Mouse (Mus musculus) E14TG2a.4 (cell line): ENCODE data around the gene Nln.

ENCODE experiments used
- H3K27me3 ChIP-seq: 2 replicates; pipeline ENCODE4 v1.6.1; 2014; ENCODE audit warnings: low read length, control low read depth; ENCODE audit not compliant: insufficient read depth
- H3K36me3 ChIP-seq: 2 replicates; pipeline ENCODE4 v1.6.1; 2014; ENCODE audit warnings: low read length, control low read depth; ENCODE audit not compliant: insufficient read depth
- H3K4me1 ChIP-seq: replicated peaks from 2 replicates; pipeline ENCODE4 v1.6.1; 2014; ENCODE audit warnings: low read depth, low read length, control low read depth
- H3K4me3 ChIP-seq: replicated peaks from 2 replicates; pipeline ENCODE4 v1.5.1; 2014; ENCODE audit warnings: mild to moderate bottlenecking, low read length
- H3K9me3 ChIP-seq: 2 replicates; pipeline ENCODE4 v1.6.1; 2014; ENCODE audit warnings: low read length, control low read depth
- CTCF ChIP-seq: conservative IDR thresholded peaks from 2 replicates; pipeline ENCODE4 v1.5.1; 2014; ENCODE audit warnings: low read length
- NANOG ChIP-seq: IDR thresholded peaks from 2 replicates; pipeline ENCODE4 v1.6.1; 2014; ENCODE audit warnings: borderline replicate concordance, low read length, mixed read lengths
- POU5F1 ChIP-seq: IDR thresholded peaks from 2 replicates; pipeline ENCODE4 v1.6.1; 2014; ENCODE audit warnings: low read length, borderline replicate concordance

Nln gene

DNA sequence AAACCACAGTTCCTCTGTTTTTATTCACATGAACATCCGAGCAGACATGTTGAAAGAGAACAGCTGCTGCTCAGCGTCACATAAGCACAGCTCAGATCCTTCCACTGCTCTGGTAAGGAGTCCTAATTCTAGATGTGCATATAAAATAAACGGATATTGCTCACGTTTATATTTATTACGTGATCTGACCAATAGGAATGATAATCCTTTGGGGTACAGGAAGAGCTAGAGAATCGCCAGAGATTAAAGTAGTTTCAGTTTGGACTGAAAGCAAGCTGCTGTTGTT is 83.8 kb downstream of the Nln start:
- H3K36me3 ChIP-seq: peaks cover 15% of the 10 kb centered on the region
- peaks cover 13% of the 10 kb centered on the region for H3K4me1 ChIP-seq
- no peaks in the 10 kb centered on the region for H3K27me3 ChIP-seq
- no peak overlapping the region for H3K4me3 ChIP-seq
- no peaks in the 10 kb centered on the region for H3K9me3 ChIP-seq
- TF ChIP-seq CTCF (no peak), POU5F1 (no peak), NANOG (no peak)

DNA sequence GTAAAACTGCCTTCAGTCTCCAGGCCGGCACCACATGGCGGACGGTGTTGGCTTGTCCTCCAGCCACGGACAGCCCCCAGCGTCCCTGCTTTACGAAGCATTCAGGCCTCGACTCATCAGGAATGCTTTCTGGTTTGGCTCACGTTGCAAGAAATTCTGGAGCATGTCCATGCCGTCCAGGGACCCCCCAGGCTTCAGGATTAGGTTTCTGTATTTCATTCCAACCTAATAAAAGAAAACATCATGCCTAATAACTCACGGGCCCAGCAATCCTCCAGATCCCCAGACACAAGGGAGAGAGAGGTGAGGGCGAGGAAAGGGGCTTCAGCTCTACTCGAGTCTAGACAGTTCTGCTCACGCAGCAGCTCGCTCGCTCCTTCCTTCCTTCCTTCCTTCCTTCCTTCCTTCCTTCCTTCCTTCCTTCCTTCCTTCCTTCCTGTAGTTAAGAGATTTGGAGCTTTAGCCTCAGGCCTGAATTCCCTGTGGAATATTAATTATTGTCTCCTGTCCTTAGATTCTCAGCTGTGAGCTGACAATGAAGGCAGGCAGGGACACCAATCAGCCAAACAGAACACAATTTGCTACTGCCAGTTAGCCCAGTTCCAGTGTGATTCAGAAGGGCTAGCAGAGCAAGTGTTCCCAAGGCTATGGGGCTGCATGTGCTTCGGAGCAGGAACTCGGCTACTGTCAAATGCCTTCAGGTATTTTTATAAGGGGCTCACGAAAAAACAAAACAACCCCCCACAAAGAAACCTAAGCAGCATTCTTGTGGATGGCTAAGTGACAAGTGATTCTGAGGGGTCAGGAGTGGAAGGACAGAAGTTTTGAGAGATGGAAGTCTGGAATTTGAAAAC is 84.3 kb downstream of the Nln start:
- Histone ChIP-seq H3K4me3 (no peak overlapping the region), H3K4me1 (peaks cover 11% of the 10 kb centered on the region), H3K36me3 (peaks cover 15% of the 10 kb centered on the region), H3K27me3 (no peaks in the 10 kb centered on the region), H3K9me3 (0 out of 2 replicates have a peak, but pooled peaks cover 2% of the 10 kb centered on the region)
- TF ChIP-seq POU5F1 (no peak), CTCF (no peak), NANOG (no peak)

DNA sequence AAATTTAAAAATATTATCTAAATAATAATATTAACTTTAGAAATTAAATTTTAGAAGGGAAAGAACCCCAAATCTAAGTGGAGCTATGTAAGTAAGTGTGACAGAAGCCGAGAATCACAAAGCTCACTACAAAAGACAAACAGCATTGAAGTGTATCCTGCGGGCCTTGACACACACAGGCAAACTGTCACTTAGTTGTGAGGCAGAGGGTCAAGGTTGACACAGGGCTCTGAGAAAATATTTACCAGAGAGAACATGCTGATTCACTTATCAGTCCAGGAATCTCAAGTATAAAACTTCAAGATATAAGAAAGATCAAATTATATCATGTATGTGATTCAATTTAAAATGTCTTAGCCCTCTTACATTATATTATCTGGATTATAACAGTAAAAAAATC is 85.1 kb downstream of the Nln start:
- H3K9me3 ChIP-seq: 0 out of 2 replicates have a peak, but pooled peaks cover 4% of the 10 kb centered on the region
- H3K4me3 ChIP-seq: no peak overlapping the region
- H3K4me1 ChIP-seq: peaks cover 3% of the 10 kb centered on the region; the same call in 1 of the 2 replicates
- peaks cover 11% of the 10 kb centered on the region for H3K36me3 ChIP-seq
- no peaks in the 10 kb centered on the region for H3K27me3 ChIP-seq
- TF ChIP-seq NANOG (no peak), CTCF (no peak), POU5F1 (no peak)

DNA sequence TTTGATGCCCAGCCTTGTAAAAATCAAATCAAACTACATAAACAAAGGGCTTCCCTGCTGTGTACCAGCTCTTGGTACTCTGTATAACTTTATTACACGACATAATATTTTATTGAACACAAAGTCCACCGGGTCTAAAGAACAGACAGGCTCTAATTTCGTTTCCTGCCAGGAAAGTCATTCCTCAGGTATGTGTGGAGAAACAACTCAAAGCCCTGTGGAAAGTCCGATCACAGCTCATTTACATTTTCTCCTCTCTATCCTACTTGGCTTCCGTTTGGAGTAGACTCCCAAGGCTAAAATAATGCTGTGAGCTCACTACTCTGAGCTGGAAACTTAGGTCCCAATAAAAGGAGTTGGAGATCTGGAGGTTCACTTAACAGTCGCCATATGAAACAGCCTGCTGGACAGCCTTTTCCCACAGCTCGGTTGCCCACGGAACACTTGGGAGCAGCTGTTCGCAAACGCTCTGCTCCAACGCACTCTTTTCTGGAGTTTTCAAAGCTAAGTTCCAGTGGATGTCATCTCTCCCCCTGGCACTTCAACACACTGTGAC is 86.0 kb downstream of the Nln start:
- peaks cover 8% of the 10 kb centered on the region for H3K36me3 ChIP-seq

DNA sequence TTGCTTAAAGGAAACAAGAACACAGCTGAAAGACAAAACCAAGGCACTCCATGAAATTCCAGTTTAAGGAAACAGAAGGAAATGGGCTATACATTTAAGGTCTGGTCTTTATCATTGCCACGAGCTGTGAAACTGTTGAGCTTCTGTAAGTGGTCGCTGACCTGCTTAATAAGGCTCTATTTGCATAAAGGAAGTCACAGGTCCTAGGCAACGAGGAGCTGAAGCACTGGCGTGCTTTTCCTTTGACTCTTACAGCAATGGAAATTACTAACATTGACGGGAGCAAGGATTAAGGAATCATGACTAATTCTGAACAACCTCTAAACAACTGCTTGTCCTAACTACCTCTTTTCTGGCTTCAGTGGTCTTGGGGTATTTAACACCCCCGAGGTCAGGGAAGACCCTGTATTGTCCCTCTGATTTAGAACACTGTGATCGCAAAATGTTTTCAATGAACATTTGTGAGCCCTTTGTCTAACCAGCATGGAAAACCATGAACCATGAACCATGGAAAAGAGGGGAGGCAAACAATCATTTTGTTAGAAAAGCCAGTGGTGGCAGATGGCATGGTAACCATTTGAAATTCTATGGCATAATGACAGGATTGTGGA is 90.8 kb downstream of the Nln start:
- H3K9me3 ChIP-seq: 0 out of 2 replicates have a peak, but pooled peaks cover 4% of the 10 kb centered on the region
- TF ChIP-seq NANOG (no peak), CTCF (no peak), POU5F1 (no peak)
- H3K4me3 ChIP-seq: no peak overlapping the region
- H3K36me3 ChIP-seq: peaks cover 5% of the 10 kb centered on the region
- no peaks in the 10 kb centered on the region for H3K27me3 ChIP-seq
- H3K4me1 ChIP-seq: peaks cover 5% of the 10 kb centered on the region; the same call in 1 of the 2 replicates

More for the DNA sequence above, 86.0 kb downstream of the Nln start:
- no peaks in the 10 kb centered on the region for H3K27me3 ChIP-seq
- H3K9me3 ChIP-seq: 0 out of 2 replicates have a peak, but pooled peaks cover 4% of the 10 kb centered on the region
- no peak overlapping the region for H3K4me3 ChIP-seq
- no peak for TF ChIP-seq CTCF
- no peak for TF ChIP-seq NANOG
- no peak for TF ChIP-seq POU5F1
- no peaks in the 10 kb centered on the region for H3K4me1 ChIP-seq

DNA sequence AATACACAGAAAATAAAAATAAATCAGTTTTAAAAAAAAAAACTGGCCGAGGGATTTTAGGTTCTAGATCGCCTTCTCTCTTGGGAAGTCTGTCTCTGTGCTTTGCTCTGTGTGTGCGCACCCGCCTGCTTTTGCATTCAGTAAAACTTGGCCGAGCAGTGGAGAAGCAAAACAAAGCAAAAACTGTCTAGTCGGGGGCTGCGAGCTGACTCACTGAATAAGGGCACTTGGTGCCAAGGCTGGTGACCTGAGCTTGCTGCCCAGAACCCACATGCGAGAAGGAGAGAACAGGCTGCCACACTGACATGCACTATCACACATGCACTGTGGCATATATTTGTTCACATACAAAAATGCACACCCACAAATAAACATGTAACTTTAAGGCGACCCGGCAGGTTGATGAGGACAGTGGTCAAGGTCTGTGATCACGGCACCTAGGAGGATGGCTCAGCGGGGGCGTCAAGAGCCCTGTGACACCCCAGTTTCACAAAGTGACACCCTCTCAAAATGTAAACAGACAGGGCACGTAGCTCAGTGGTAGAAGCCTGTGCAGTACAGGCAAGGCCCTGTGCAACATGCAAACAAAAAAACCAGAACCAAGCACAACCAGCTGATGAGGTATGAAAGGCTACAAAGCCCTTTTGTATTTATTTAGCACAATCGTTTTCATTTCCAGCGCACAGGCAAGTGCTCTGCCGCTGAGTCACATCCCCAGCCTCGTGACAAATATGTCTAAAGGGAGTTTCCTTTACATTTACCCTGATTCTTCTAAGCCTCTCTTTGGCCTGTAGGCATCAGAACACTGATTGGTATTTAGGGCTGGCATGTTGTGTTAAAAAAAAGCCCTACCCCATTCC is 93.9 kb downstream of the Nln start:
- Histone ChIP-seq H3K4me1 (peaks cover 5% of the 10 kb centered on the region; the same call in 1 of the 2 replicates), H3K4me3 (no peak overlapping the region), H3K27me3 (no peaks in the 10 kb centered on the region), H3K36me3 (no peaks in the 10 kb centered on the region), H3K9me3 (0 out of 2 replicates have a peak, but pooled peaks cover 4% of the 10 kb centered on the region)
- TF ChIP-seq CTCF (no peak), NANOG (no peak), POU5F1 (no peak)

DNA sequence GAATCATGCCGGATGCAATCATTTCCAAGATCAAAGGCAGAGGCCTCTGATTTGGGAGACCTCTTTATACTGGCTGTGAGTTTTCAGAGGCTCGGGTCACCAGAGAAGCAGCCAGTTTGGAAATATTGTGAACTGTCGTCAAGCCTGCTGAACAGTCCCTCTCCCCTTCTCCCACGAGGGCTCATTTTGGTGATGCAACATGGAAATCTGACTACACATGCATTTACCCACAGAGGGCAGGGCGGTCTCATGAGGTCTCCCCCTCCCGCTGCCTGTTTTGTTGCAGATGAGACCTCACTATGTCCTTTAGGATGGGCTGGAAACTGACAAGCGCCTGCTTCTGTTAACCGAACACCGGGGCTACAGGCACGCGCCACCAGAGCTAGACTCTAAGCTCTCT is 95.4 kb downstream of the Nln start:
- H3K9me3 ChIP-seq: no peaks in the 10 kb centered on the region
- peak overlapping the region; percentile 43; the same call in 1 of the 2 replicates for H3K4me3 ChIP-seq
- TF ChIP-seq CTCF (no peak), NANOG (no peak), POU5F1 (no peak)
- H3K36me3 ChIP-seq: no peaks in the 10 kb centered on the region
- H3K27me3 ChIP-seq: no peaks in the 10 kb centered on the region
- peaks cover 5% of the 10 kb centered on the region; the same call in 1 of the 2 replicates for H3K4me1 ChIP-seq
